Mouse (Mus musculus) erythroid progenitor cell, adult 5-6 weeks (primary cell): ENCODE measurements at regions not wholly inside any gene's neighbourhood (a gene's known extent, or its start where the extent isn't known, plus 50 kb on each side); places are given as distances from the start of the nearest gene placed in this dataset.

Experiments used
- ATAC-seq: replicated peaks from 2 replicates; pipeline ENCODE4 v1.8.0; 2016; ENCODE audit warnings: moderate number of reproducible peaks, mild to moderate bottlenecking, moderate TSS enrichment, inconsistent platforms; ENCODE audit not compliant: poor library complexity, low FRiP score, severe bottlenecking

- ATAC-seq = no peak
Observed at GRCm38 (mm10) chr14:25375001-25375400, 84.0 kb upstream of the Zmiz1 start.

- no peak for ATAC-seq
Observed at GRCm38 (mm10) chr14:25377091-25377490, 81.9 kb upstream of the Zmiz1 start.

GRCm38 (mm10) chr14:25377554-25377899 is 81.5 kb upstream of the Zmiz1 start:
- no peak for ATAC-seq

- no peak for ATAC-seq
Observed at GRCm38 (mm10) chr14:25377900-25378716, 80.9 kb upstream of the Zmiz1 start.

- ATAC-seq = no peak
Observed at GRCm38 (mm10) chr14:25378717-25379224, 80.2 kb upstream of the Zmiz1 start.

GRCm38 (mm10) chr14:25383169-25383824 is 75.7 kb upstream of the Zmiz1 start:
- no peak for ATAC-seq

- no peak for ATAC-seq
Observed at GRCm38 (mm10) chr14:25385644-25386043, 73.3 kb upstream of the Zmiz1 start.

GRCm38 (mm10) chr14:25387780-25388179 is 71.2 kb upstream of the Zmiz1 start:
- ATAC-seq = no peak

- ATAC-seq = no peak
Observed at GRCm38 (mm10) chr14:25389314-25389713, 69.7 kb upstream of the Zmiz1 start.

GRCm38 (mm10) chr14:25392412-25392811 is 66.6 kb upstream of the Zmiz1 start:
- 0 out of 2 replicates have a peak, but pooled peaks have one; percentile 28 for ATAC-seq

- ATAC-seq = no peak
Observed at GRCm38 (mm10) chr14:25392940-25393339, 66.0 kb upstream of the Zmiz1 start.

GRCm38 (mm10) chr14:25394931-25395330 is 64.1 kb upstream of the Zmiz1 start:
- no peak for ATAC-seq

GRCm38 (mm10) chr14:25396990-25397531 is 61.9 kb upstream of the Zmiz1 start:
- peak; percentile 79 for ATAC-seq

- ATAC-seq = no peak
Observed at GRCm38 (mm10) chr14:25397751-25398150, 61.2 kb upstream of the Zmiz1 start.

- no peak for ATAC-seq
Observed at GRCm38 (mm10) chr14:25398745-25399144, 60.2 kb upstream of the Zmiz1 start.

- ATAC-seq = no peak
Observed at GRCm38 (mm10) chr14:25399286-25399685, 59.7 kb upstream of the Zmiz1 start.

- peak; percentile 63 for ATAC-seq
Observed at GRCm38 (mm10) chr14:25401104-25401963, 57.7 kb upstream of the Zmiz1 start.

- ATAC-seq = no peak
Observed at GRCm38 (mm10) chr14:25402409-25402808, 56.6 kb upstream of the Zmiz1 start.

GRCm38 (mm10) chr14:25405191-25405590 is 53.8 kb upstream of the Zmiz1 start:
- no peak for ATAC-seq

- no peak for ATAC-seq
Observed at GRCm38 (mm10) chr14:25406059-25406458, 52.9 kb upstream of the Zmiz1 start.
